Mouse (Mus musculus) kidney, adult 11 months (tissue): ENCODE measurements around the gene Srgap1.

Experiments used
- DNase-seq: peaks from one replicate; pipeline ENCODE4 v3.0.0; 2022

The Srgap1 gene

GRCm38 (mm10) chr10:122046904-122047726, at the start of gene Srgap1:
Gene Srgap1 (minus strand): TSS chr10:122047315.
- peak; percentile 22 for DNase-seq

- no peak for DNase-seq
These were observed 49.4 kb upstream of the Srgap1 start for GRCm38 (mm10) chr10:122096462-122096979.

- DNase-seq = no peak
These were observed 43.4 kb upstream of the Srgap1 start for GRCm38 (mm10) chr10:122090472-122090871.

DNA sequence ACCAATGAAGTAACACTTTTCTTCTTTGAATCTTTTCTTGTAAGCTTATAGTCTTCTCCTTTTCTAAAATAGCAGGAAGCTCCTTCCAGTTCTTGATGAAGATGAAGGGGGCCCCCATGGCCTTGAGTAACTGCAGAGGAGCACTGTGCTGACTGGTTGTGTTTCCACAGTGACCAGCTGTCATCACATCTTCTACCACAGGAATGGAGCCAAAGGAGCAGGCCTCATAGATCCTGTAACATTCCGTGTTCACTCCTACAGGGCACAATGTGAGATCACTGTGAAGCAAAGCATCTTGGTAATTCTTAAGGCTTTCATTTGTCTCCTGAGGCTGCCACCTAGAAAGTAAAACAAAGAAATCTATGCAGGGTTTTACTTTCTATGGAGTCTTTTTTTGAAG, 34.2 kb upstream of the Srgap1 start:
- no peak for DNase-seq

- no peak for DNase-seq
These were observed 22.0 kb upstream of the Srgap1 start for GRCm38 (mm10) chr10:122069153-122069552.

DNA sequence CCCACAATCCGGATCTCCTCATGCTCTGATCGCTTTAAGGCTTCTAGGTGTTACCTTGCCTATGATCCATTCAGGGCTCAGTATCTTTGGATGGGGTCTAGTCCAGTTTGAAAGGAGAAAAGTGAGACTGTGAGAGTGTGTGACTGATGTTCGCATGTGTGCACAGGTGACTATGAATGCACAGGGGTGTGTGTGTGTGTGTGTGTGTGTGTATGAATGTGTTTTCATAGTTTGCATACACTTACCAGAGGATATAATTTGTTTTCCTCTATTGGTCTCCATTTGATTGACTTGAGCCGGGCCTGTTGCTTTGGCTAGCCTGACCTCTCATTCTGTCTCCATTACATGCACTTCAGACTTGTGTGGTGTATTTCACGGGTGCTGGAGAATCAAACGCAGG, 8.7 kb upstream of the Srgap1 start:
- DNase-seq = no peak

- DNase-seq = no peak
These were observed 7.4 kb upstream of the Srgap1 start for GRCm38 (mm10) chr10:122054535-122054934.

GRCm38 (mm10) chr10:122051831-122052230, 4.7 kb upstream of the Srgap1 start:
- DNase-seq = peak; percentile 77

DNA sequence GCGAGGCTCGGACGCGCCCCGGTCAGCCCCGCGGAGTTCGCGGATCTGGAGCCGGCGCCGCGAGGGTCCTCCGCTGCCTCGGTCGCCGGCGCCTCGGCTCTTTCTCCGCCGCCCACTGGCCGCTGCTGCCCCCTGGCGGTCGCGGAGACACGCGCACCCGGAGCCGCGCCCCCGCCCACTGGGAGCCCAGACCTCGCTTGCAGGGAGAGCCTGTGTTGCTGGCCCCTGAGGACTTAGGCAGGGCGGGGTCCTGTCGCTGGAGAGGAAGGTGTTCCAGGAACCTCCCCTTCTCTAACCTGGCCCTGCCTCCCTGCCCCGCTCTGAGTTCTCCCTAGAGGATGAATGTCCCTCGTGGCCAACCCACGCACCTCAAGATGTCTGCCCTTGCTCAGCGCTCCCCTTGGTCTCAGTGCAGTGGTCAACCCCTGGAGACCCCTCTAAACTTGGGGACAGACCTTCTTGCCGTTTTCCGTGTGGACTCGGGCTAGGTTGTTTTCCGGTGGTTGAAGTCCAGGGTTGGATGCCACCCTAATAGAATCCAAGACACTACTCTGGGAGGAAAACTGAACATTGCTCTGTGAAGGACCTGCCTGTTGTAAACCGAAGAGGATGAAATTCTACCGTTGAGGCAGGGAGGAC, 731 bp upstream of the Srgap1 start:
- DNase-seq = peak; percentile 38

DNA sequence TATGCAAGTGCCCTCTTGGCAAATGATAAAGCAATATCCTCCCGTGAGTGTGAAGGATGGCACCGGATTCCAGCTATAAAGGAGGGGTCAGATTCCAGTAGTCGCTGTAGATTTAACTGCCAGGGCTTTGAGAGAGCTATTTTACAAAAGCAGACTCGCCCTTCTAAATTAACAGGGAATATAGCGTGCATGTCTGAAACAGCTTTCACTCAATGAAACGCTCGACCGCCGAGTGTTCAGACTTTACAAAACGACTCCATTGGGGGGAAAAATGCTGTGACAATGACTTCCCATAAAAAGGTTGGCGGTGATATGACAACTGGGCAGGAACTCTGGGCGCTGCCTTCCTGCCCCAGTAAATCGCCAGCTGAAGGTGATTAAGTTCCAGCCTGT, 608 bp downstream of the Srgap1 start:
- DNase-seq = no peak

DNA sequence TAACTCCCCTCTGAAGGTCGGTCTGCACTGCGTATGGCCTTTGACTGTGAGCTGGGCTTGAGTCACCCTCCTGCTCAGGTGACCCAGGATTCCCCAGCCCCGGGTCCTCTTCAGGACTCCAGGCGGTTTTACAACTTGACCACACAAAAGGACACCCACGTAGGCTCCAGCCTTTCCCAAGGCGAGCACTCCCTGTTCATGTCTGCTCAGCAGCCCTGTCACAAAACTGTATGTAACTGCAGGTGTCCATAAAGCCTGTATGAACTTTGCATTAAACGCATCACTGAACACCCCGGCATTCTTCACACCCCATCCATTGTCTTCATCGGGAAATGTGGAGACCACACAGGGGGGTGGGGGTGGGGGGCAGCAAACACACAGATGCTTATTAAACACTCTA, 1.2 kb downstream of the Srgap1 start:
- DNase-seq = no peak

- no peak for DNase-seq
These were observed 2.2 kb downstream of the Srgap1 start for GRCm38 (mm10) chr10:122044926-122045325.

GRCm38 (mm10) chr10:122040372-122040771, 6.7 kb downstream of the Srgap1 start:
- no peak for DNase-seq

DNA sequence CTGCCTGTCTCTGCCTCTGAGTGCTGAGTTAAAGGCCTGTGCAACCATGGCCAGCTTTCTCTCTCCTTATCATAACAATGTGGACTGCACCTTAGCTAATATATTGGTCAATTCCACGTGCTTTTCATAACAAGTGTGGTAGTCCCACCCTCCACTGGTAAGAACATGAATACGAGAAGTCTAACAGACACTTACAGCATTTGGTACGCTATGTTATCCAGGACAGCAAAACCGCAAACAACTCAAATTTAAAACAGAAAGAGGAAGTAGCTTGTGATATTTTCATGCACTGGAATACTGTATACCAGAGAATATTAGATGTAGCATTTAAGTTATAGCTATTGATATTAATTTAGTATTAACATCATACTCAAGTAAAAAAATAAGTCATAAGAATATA, 7.5 kb downstream of the Srgap1 start:
- no peak for DNase-seq

- DNase-seq = no peak
These were observed 8.6 kb downstream of the Srgap1 start for GRCm38 (mm10) chr10:122038554-122038953.

DNA sequence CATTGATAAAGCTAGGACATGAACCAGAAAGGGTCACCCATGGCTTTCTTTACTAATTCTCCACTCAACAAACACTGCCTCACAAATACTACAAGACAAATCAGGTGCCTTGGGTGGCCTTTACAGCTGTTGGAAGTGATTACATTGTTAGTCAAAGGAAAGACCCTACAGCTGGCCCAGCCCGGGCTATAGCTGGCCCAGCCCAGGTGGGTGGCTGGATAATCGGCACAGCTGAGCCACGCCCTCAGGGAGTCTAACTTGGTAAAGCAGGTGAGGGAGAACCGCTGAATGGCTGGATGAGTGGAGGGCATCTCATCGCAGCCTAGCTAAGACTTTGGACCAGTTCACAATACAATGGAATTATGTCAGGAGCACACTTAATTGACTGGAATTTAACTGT, 13.8 kb downstream of the Srgap1 start:
- DNase-seq = no peak

DNA sequence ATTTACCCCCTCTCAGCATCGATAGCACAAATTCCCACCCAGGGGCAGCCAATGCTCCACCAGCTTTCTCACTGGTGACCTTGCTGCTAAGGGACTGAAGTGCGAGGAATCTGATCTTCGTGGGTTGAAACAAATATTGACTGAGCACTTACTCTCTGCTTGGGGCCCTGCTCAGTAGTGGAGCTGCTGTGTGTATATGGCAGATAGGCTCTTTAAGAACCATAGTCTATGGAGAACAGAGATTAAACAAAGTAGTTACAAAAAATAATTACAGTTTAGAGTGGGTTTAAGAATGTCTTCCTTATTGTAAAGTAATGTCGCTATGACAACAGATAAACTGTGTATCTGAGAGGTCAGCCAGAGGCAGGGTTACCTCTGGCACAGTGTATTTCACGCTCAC, 16.7 kb downstream of the Srgap1 start:
- no peak for DNase-seq

DNA sequence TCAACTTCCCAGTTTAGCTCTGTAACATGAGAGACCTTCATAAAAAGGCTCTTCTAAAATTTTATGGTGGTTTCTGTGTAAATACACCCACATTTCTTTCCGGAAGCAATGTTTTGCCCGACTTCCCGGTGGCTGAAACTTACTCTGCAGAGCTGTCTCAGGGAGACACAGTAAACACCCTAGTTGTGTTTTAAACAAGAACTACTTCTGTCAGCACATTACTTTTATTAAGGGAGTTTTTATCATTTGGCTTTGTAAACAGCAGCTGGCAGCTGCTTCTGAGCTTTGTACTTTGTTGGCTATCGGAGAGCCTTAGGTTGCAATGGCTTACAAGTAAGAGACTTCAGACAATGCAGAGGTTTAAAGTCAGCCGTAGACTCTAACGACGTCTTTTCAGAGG, 17.4 kb downstream of the Srgap1 start:
- DNase-seq = no peak

- no peak for DNase-seq
These were observed 21.9 kb downstream of the Srgap1 start for GRCm38 (mm10) chr10:122025198-122025597.

DNA sequence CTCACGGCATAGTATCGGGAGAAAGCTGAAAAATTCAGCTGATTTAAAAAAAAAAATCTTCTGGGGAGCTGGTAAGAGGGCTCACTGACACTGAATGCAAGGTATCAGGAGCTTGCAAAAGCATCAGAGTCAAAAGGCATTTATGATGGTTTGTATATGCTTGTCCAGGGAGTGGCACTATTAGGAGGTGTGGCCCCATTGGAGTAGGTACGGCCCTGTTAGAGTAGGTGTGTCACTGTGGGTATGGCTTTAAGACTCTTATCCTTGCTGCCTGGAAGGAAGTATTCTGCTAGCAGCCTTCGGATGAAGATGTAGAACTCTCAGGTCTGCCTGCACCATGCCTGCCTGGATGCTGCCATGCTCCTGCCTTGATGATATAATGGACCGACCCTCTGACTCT, 26.2 kb downstream of the Srgap1 start:
- DNase-seq = no peak

DNA sequence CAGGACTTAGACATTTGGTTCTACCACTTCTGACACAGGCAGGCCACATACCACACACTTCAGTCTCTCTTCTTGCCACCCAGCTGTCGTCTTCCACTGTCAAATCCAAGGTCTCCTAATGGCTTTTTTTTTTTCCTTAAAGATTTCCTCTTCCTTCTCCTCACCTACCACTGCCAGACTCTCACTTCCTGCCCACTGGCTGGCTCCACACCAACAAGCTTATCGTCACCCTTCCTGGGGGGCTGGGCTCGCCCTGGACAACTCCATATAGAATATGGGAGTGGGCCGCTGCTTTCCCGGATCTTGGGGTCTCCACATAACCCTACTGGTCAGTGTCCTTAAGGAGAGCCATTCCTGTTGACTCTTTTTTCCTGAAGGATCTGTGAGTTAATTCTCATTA, 26.9 kb downstream of the Srgap1 start:
- no peak for DNase-seq

- no peak for DNase-seq
These were observed 28.5 kb downstream of the Srgap1 start for GRCm38 (mm10) chr10:122018594-122019048.

DNA sequence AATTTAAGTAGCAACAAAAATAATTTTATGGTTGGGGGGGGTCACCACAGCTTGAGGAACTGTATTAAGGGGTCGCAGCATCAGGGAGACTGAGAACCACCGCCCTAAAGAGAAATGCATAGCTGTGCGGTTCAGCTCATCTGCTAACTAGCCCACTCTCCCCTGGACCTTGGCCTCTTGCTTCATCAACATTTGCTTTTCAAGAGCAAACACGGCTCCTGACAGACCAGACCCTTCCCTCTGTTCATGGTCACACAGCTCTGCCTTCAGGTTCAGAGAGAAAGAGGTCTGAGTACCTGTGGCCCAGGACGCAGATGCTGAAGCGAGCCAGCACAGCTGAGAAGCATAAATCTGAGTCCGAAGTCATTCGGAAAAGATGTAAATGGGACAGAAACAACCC, 29.4 kb downstream of the Srgap1 start:
- DNase-seq = no peak

DNA sequence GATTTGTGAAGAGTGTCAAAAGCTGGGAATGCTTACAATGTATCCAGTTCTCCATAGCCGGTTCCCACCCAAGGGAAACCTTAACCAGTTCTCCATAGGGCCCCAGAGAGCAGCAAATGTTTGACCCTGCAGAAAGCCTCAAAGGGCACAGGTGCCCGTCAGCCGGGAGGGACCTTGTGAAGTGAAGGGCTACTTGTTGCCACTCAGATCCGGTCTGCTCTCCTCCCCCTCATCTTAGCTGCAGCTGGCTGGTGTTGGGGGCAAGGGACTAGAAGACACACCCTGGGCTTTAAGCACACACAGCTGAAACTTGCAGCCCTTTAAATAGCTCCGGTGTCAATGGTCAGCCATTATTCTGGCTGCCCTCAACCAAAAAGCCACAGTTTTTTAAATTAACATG, 30.1 kb downstream of the Srgap1 start:
- DNase-seq = no peak
